Mouse (Mus musculus) thymus, postnatal 25 days (tissue): ENCODE measurements at regions not wholly inside any gene's neighbourhood (a gene's known extent, or its start where the extent isn't known, plus 50 kb on each side); places are given as distances from the start of the nearest gene placed in this dataset.
"Not testable (repeated sequence)": the region's sequence is repeated elsewhere in the genome, so short reads cannot be mapped to it uniquely, and the experiment has no call there.

Source experiments
- DNase-seq: peaks from one replicate; pipeline ENCODE4 v3.0.0; 2022

GRCm38 (mm10) chr3:69669541-69669940 lies 52.2 kb upstream of the Nmd3 start:
- no peak for DNase-seq

GRCm38 (mm10) chr3:69667820-69668219 lies 54.0 kb upstream of the Nmd3 start:
- no peak for DNase-seq

- no peak for DNase-seq
Measured at GRCm38 (mm10) chr3:69667359-69667758, 54.4 kb upstream of the Nmd3 start.

- DNase-seq = no peak
Measured at GRCm38 (mm10) chr3:69664277-69664676, 57.5 kb upstream of the Nmd3 start.

- no peak for DNase-seq
Measured at GRCm38 (mm10) chr3:69658185-69658584, 59.4 kb upstream of the B3galnt1 start.

GRCm38 (mm10) chr3:69657570-69657969 lies 58.8 kb upstream of the B3galnt1 start:
- no peak for DNase-seq

GRCm38 (mm10) chr3:69655651-69656050 lies 56.9 kb upstream of the B3galnt1 start:
- not testable (repeated sequence) for DNase-seq

- peak; percentile 41 for DNase-seq
Measured at GRCm38 (mm10) chr3:69655001-69655400, 56.2 kb upstream of the B3galnt1 start.

- DNase-seq = not testable (repeated sequence)
Measured at GRCm38 (mm10) chr3:69653361-69653760, 54.6 kb upstream of the B3galnt1 start.

- no peak for DNase-seq
Measured at GRCm38 (mm10) chr3:69649561-69649960, 50.8 kb upstream of the B3galnt1 start.
